Mouse (Mus musculus) hindbrain, embryonic 16.5 days (tissue): ENCODE results near the gene Rtn4rl1. TPM values are rescaled to one million over a fixed set of nuclear protein-coding genes. Genes with fewer than 3 reads are reported as not detected.

ENCODE experiments used
- ATAC-seq: fragments of 200-750 bp; cut with Nextera tagmentation; 2 replicates; pipeline ENCODE4 v1.8.0; 2017; ENCODE audit warnings: moderate TSS enrichment, moderate library complexity
- H3K27ac ChIP-seq: fragments of 300-500 bp; sonication (generic); 2 replicates; pipeline ENCODE4 v1.5.1; 2014; ENCODE audit warnings: low read depth, mild to moderate bottlenecking, control low read depth, low read length, moderate library complexity
- H3K27me3 ChIP-seq: fragments of 300-500 bp; sonication (generic); replicated peaks from 2 replicates; pipeline ENCODE4 v1.6.1; 2014; ENCODE audit warnings: low read length; ENCODE audit not compliant: control insufficient read depth, insufficient read depth
- H3K36me3 ChIP-seq: fragments of 300-500 bp; sonication (generic); 2 replicates; pipeline ENCODE4 v1.6.1; 2014; ENCODE audit warnings: mild to moderate bottlenecking, low read length, moderate library complexity, mixed read lengths; ENCODE audit not compliant: control insufficient read depth, insufficient read depth
- H3K4me1 ChIP-seq: fragments of 300-500 bp; sonication (generic); 2 replicates; pipeline ENCODE4 v1.6.1; 2014; ENCODE audit warnings: low read depth, low read length; ENCODE audit not compliant: control insufficient read depth, insufficient read depth
- H3K4me2 ChIP-seq: fragments of 300-500 bp; sonication (generic); 2 replicates; pipeline ENCODE4 v1.6.1; 2014; ENCODE audit warnings: mild to moderate bottlenecking, low read length, control low read depth, moderate library complexity
- H3K4me3 ChIP-seq: fragments of 300-500 bp; sonication (generic); 2 replicates; pipeline ENCODE4 v1.5.1; 2014; ENCODE audit warnings: mild to moderate bottlenecking, low read length, control low read depth, moderate library complexity
- H3K9ac ChIP-seq: fragments of 300-500 bp; sonication (generic); 2 replicates; pipeline ENCODE4 v1.6.1; 2014; ENCODE audit warnings: low read depth, mild to moderate bottlenecking, control low read depth, low read length, moderate library complexity
- H3K9me3 ChIP-seq: fragments of 300-500 bp; sonication (generic); 2 replicates; pipeline ENCODE4 v1.6.1; 2014; ENCODE audit warnings: mild to moderate bottlenecking, low read length, moderate library complexity; ENCODE audit not compliant: control insufficient read depth
- WGBS: fragments of 180-500 bp; shearing (Covaris S2); extraction: QIAGEN DNeasy Blood & Tissue Kit; methylation state at CpG from one replicate; pipeline ENCODE4 v1.1.7; 2014; 5-methylcytosine and 5-hydroxymethylcytosine counted together
- polyA plus RNA-seq: library from polyadenylated mRNA; unstranded; fragments of >200 nt; fragmentation: Nextera tagmentation; extraction: Ambion mirVana; gene quantifications from 2 replicates; pipeline ENCODE4 v1.2.1, GENCODE M21; 2015

Gene Rtn4rl1
- polyA plus RNA-seq, 1 experiment from 2014 or later: 10.7 TPM

DNA sequence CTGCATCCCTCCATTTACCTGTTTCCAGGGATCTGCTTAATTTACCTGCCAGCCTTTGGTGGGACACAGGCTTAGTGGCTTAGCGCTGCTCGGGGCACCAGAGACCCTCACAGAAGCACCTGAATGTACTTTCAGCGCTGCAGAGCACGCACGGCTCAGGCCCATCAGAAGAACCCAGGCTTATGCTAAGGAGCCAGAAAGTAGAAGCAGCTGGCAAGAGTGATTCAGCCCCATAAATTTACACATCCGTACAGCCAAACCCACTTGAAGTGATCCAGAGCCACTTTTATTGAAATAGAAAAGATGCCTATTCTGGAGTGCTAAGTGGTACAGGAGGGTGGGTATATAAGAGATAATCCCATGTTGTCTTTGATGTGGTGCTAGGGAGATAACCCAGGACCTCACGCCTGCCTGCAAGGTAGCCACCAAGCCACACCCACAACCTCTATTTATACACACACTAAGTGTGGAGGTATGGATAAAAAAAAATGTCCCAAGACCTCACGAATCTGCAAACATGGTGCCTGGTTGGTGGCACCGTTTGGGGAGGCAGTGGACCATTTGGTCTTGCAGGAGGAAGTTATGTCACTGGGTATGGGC is 102.9 kb downstream of the Rtn4rl1 start:
- Histone ChIP-seq H3K9me3 (no peaks in the 10 kb centered on the region), H3K4me3 (no peak overlapping the region), H3K4me1 (peaks cover 30% of the 10 kb centered on the region), H3K36me3 (0 out of 2 replicates have a peak, but pooled peaks cover 3% of the 10 kb centered on the region), H3K4me2 (no peak overlapping the region), H3K27me3 (no peaks in the 10 kb centered on the region), H3K9ac (no peak overlapping the region), H3K27ac (no peak overlapping the region)
- 87% methylated on average over 9 of the region's 9 CpGs for WGBS
- ATAC-seq: no peak

DNA sequence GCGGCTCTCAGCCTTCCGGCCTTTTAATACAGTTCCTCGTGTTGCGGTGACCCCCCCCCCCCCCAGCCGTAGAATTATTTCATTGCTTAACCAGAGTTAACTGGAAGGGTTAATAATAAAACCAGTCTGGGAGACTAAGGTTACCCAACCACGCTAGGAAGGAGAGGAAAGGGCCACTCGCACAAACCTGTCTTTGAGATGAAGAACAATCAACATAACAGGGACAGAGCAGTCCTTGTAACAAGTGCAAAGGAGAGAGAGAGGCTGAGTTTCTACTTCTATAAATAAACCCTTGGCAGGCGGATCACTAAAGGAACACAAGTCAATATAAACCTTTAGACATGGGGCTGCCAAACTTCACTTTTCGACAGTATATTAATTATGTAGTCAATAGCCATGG is 104.0 kb downstream of the Rtn4rl1 start:
- Histone ChIP-seq H3K9ac (no peak overlapping the region), H3K4me3 (no peak overlapping the region), H3K27ac (no peak overlapping the region), H3K36me3 (0 out of 2 replicates have a peak, but pooled peaks cover 5% of the 10 kb centered on the region), H3K9me3 (no peaks in the 10 kb centered on the region), H3K27me3 (no peaks in the 10 kb centered on the region), H3K4me2 (no peak overlapping the region), H3K4me1 (peaks cover 19% of the 10 kb centered on the region)
- WGBS: 80% methylated on average over 9 of the region's 9 CpGs
- ATAC-seq: no peak

DNA sequence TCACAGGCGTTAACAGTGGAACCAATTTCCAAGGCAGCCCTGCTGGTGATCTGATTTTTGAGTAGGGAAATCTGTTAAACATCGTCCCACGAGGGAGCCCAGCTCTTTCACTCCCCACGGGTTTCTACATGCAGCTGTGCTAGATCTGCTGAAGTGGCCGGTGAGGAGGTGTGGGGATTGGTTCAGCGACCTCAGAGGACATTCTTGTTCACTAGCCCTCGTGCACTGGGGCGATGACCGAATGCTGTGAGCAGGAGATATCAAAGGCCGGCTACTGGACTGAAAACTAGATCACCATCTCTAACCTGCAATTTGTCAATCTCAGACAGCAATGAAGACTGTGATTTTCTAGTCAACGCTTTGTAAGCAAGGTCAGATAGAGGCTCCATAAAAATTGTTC is 104.9 kb downstream of the Rtn4rl1 start:
- 49% methylated on average over 11 of the region's 11 CpGs for WGBS
- H3K4me1 ChIP-seq: peaks cover 14% of the 10 kb centered on the region
- ATAC-seq: no peak
- no peak overlapping the region for H3K4me2 ChIP-seq
- no peak overlapping the region for H3K4me3 ChIP-seq
- H3K9ac ChIP-seq: no peak overlapping the region
- no peaks in the 10 kb centered on the region for H3K9me3 ChIP-seq
- no peak overlapping the region for H3K27ac ChIP-seq
- H3K27me3 ChIP-seq: no peaks in the 10 kb centered on the region
- H3K36me3 ChIP-seq: 0 out of 2 replicates have a peak, but pooled peaks cover 5% of the 10 kb centered on the region

DNA sequence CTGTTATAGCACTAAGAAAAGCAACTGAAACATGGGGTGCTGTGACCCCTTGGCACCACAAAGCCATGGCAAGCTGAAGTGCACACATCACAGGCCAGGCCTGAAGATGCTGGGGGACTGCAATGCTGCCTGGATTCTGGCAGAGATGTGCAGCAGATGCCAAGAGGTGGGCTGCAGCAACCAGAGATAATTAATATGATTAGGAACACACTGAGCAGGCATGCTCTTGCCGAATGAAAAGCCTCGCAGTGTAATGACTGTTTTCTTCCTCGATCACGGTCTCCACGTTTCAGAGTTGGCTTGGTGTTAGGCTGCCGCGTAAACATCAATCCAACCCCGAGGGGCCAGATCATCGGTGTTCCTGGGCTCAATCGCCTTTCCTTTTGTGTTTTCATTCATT is 106.2 kb downstream of the Rtn4rl1 start:
- H3K27ac ChIP-seq: peak overlapping the region; percentile 60
- 0 out of 2 replicates have a peak, but pooled peaks cover 5% of the 10 kb centered on the region for H3K36me3 ChIP-seq
- WGBS: 49% methylated on average over 10 of the region's 10 CpGs
- no peaks in the 10 kb centered on the region for H3K27me3 ChIP-seq
- no peaks in the 10 kb centered on the region for H3K9me3 ChIP-seq
- H3K4me3 ChIP-seq: no peak overlapping the region
- peak; percentile 52; the same call in 1 of the 2 replicates for ATAC-seq
- H3K4me1 ChIP-seq: peaks cover 5% of the 10 kb centered on the region
- H3K9ac ChIP-seq: no peak overlapping the region
- H3K4me2 ChIP-seq: no peak overlapping the region

DNA sequence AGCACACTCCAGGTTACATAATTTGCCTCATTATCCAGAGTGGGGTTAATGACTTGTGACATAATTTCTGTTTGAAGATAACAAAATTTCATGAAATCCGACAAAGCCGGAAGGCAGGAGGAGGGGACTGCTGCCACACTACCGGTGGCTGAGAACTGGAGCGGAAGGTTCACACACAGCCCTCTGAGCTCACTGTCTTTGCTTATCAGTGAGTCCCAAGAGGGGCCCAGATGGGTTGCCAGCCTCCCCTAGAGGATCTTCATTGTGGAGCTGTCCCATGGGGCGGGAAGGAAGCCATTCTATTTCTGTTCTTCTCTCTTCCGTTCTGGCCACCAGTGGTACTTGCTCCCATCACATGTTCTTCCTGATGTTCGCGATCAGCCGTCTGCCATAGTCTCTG is 107.4 kb downstream of the Rtn4rl1 start:
- Histone ChIP-seq H3K4me3 (no peak overlapping the region), H3K27ac (no peak overlapping the region), H3K27me3 (no peaks in the 10 kb centered on the region), H3K9me3 (no peaks in the 10 kb centered on the region), H3K36me3 (0 out of 2 replicates have a peak, but pooled peaks cover 5% of the 10 kb centered on the region), H3K4me1 (peaks cover 5% of the 10 kb centered on the region), H3K4me2 (no peak overlapping the region), H3K9ac (no peak overlapping the region)
- ATAC-seq: no peak
- WGBS: 69% methylated on average over 9 of the region's 9 CpGs

DNA sequence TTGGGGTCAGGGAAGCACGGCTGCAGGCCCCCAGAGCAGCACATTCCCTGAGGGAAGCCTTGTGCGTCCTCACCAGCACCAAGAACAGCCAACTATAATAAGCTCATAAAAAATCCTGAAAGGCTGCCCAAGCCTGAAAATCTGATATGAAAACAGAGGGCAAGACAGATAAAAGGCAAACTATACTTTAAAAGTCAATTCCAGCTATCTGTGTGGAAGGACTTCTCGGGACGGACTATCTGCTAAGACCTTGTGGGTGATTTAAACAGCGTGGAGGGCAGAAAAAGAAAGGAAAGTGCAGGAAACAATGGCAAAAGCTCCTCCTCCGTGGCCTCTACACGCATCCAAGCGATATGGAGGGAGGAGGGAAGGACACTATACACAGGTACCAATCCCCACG is 111.2 kb downstream of the Rtn4rl1 start:
- H3K27me3 ChIP-seq: no peaks in the 10 kb centered on the region
- no peak for ATAC-seq
- H3K4me2 ChIP-seq: no peak overlapping the region
- no peak overlapping the region for H3K4me3 ChIP-seq
- peaks cover 3% of the 10 kb centered on the region for H3K4me1 ChIP-seq
- no peak overlapping the region for H3K9ac ChIP-seq
- H3K36me3 ChIP-seq: peaks cover 12% of the 10 kb centered on the region
- no peaks in the 10 kb centered on the region for H3K9me3 ChIP-seq
- WGBS: 84% methylated on average over 9 of the region's 9 CpGs
- no peak overlapping the region for H3K27ac ChIP-seq

DNA sequence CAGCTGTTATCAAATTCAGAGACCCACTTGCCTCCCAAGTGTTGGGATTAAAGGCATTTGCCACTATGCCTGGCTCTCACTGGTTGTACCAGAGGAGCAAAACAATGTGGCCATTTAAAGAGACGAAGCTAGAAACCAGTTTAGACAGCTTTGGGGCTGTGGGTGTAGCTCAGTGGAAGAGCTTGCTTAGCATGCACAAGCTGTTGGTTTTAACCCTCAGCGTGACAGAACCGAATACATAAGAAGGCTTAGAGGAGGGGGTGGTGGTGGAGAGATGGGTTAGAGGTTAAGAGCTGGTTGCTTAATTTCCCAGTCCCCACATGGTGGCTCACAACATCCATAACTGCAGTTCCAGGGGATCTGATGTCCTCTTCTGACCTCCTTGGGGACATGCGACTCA is 115.1 kb downstream of the Rtn4rl1 start:
- no peak overlapping the region for H3K27ac ChIP-seq
- H3K36me3 ChIP-seq: peaks cover 14% of the 10 kb centered on the region
- H3K9me3 ChIP-seq: no peaks in the 10 kb centered on the region
- H3K27me3 ChIP-seq: no peaks in the 10 kb centered on the region
- no peaks in the 10 kb centered on the region for H3K4me1 ChIP-seq
- H3K9ac ChIP-seq: no peak overlapping the region
- no peak overlapping the region for H3K4me2 ChIP-seq
- WGBS: 75% methylated on average over 4 of the region's 4 CpGs
- no peak overlapping the region for H3K4me3 ChIP-seq
- no peak for ATAC-seq

DNA sequence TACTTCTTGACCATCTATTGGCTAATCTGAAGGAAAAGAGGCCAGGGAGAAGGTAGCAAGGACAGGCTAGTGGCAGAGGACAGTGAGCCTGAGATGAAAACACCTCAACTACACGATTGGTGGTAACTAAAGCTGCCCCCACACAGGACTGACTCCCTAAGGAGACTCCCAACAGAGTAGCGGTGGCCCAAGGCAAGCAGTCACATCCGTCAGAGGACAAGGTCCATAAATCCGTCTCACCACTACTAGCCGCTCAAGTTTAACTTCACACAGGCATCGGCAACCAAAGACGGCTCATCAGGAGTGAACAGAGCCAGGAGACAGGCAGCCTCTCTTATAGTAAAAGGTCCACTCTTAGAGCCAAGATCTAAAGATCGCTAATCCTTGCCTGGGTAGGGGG is 117.2 kb downstream of the Rtn4rl1 start:
- no peak for ATAC-seq
- Histone ChIP-seq H3K27ac (no peak overlapping the region), H3K9me3 (no peaks in the 10 kb centered on the region), H3K4me2 (no peak overlapping the region), H3K9ac (no peak overlapping the region), H3K4me3 (no peak overlapping the region), H3K4me1 (no peaks in the 10 kb centered on the region), H3K36me3 (peaks cover 19% of the 10 kb centered on the region), H3K27me3 (no peaks in the 10 kb centered on the region)
- 88% methylated on average over 8 of the region's 8 CpGs for WGBS

DNA sequence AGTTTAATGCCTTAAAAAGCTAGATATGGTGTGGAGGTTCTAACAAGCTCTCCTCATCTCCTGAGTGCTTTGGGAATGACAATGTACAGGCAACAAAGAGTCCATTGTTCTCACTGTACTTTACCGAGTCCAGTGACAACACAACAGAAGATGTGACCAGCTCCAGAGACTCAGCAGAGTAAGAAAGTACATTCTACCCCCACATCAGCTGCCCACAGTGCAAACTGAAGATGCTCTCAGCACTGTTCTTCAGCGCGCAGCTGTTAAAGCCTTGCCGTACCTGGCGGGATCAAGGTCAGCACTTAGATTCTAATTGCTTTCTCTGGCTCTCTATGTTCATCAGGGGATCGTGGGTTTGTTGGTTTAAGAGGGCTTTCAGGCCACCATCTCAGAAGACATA is 118.2 kb downstream of the Rtn4rl1 start:
- Histone ChIP-seq H3K9ac (no peak overlapping the region), H3K27ac (no peak overlapping the region), H3K4me1 (no peaks in the 10 kb centered on the region), H3K9me3 (no peaks in the 10 kb centered on the region), H3K4me2 (no peak overlapping the region), H3K4me3 (no peak overlapping the region), H3K27me3 (no peaks in the 10 kb centered on the region), H3K36me3 (peaks cover 16% of the 10 kb centered on the region)
- ATAC-seq: no peak
- WGBS: 85% methylated on average over 6 of the region's 6 CpGs
